Mouse (Mus musculus): ENCODE data around the gene Rnf121. TPM values are rescaled to one million over a fixed set of nuclear protein-coding genes. Genes with fewer than 3 reads are reported as not detected.

The Rnf121 gene
- polyA plus RNA-seq (2014; fragmentation: Nextera tagmentation; extraction: Ambion mirVana): 33.9 and 35.2 TPM in 2 replicates

DNA sequence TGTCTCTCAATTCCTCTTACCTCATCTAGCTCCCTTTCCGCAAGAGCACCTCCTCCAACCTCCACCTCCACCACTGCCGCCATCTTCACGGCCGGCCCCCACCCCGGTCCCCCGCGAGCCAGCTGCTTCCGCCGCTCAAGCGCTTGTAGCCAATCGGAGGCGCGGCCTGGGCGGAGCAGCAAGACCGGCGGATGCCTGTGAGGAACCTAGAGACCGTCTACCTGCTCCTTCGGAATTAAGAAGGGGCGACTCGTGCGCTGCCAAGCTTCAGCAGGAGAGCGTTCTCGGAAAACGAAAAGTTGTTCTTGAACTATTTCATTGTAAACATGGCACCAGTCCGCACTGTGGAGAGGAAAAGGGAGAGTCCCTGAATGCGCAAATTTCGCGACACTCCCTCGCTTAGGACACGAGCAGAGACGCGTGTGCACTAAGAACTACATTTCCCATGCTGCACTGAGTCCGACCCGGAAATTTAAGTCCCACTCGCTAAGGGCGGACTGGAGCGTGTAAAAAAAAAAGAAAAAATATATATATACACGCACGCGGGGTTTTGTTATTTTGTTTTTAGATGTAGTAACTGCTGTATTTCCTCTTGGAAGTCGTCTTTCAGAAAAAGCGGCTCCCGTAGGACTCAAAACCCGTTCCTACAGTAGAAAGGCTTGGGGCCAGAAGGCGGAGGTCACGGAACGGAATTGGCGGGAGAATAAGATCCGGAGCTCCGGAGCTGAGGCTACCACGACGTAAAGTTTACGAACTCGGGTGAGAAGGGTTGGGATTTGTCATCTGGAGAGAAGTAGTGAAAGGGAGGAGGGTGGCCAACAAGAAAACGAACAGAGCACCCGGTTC lies at the start of gene Rnf121, which contains the start of the genes Xndc1 and Xntrpc:
Rnf121 (minus strand) TSS at position 424 of the 846 bp plus-strand sequence.
Xndc1 (plus strand) TSS at position 466 of the 846 bp plus-strand sequence.
Xntrpc (plus strand) TSS at position 668 of the 846 bp plus-strand sequence.
- H3K36me3 ChIP-seq (ENCODE audit: control insufficient read depth, insufficient read depth, low read length): 0 out of 2 replicates have a peak, but pooled peaks cover 3% of the 10 kb centered on the region
- under 1% methylated on average over 56 of the region's 56 CpGs for WGBS
- H3K27ac ChIP-seq (ENCODE audit: low read depth, low read length): peak within 1 kb of the TSS; percentile 73
- peak within 1 kb of the TSS; percentile 68 for H3K4me3 ChIP-seq (ENCODE audit: low read depth, low read length)
- peak within 1 kb of the TSS; percentile 79 for H3K4me2 ChIP-seq (ENCODE audit: low read length)
- peaks cover 17% of the 10 kb centered on the region for H3K4me1 ChIP-seq (ENCODE audit: control insufficient read depth, insufficient read depth, low read length)
- H3K9me3 ChIP-seq (replicated peaks; ENCODE audit: control insufficient read depth, low read length): no peaks in the 10 kb centered on the region
- H3K27me3 ChIP-seq (replicated peaks; ENCODE audit: control insufficient read depth, insufficient read depth, low read length): no peaks in the 10 kb centered on the region
- DNase-seq (ENCODE audit: low spot score) (peak; percentile 97), ATAC-seq (peak; percentile 100)
- H3K9ac ChIP-seq (ENCODE audit: low read length): peak within 1 kb of the TSS; percentile 74

DNA sequence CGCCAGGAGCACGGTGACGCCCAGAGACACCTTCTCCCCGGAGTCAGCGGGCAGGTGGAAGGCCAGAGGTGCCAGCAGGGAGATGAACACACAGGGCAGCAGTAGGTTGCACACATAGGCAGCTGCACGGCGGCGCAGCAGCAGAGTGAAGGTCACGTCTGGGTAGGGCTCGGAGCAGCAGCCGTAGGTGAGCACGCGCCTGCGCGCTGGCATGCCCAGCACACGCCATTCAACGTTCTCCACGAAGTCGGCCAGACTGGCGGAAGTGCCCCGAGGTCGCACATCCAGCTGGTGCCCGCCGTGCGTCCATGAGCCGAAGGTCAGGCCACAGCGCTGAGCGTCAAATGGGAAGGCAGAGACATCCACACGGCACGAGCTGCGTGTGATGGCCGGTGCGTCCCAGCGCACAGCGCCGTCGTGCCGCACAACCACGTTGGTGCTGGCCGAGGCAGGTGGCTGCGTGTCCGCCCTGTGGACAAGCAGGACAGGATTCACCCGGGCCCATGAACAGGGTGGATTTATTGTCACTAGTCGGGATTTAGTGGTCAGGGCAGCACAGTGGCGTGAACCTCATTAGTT lies 48.0 kb upstream of the Rnf121 start:
- ATAC-seq: no peak
- no peak overlapping the region for H3K4me2 ChIP-seq (ENCODE audit: low read length)
- no peak for DNase-seq (ENCODE audit: low spot score)
- no peaks in the 10 kb centered on the region for H3K9me3 ChIP-seq (replicated peaks; ENCODE audit: control insufficient read depth, low read length)
- H3K9ac ChIP-seq (ENCODE audit: low read length): no peak overlapping the region
- no peak overlapping the region for H3K4me3 ChIP-seq (ENCODE audit: low read depth, low read length)
- 87% methylated on average over 45 of the region's 45 CpGs for WGBS
- H3K27me3 ChIP-seq (replicated peaks; ENCODE audit: control insufficient read depth, insufficient read depth, low read length): no peaks in the 10 kb centered on the region
- no peaks in the 10 kb centered on the region for H3K36me3 ChIP-seq (ENCODE audit: control insufficient read depth, insufficient read depth, low read length)
- no peaks in the 10 kb centered on the region for H3K4me1 ChIP-seq (ENCODE audit: control insufficient read depth, insufficient read depth, low read length)
- H3K27ac ChIP-seq (ENCODE audit: low read depth, low read length): no peak overlapping the region

DNA sequence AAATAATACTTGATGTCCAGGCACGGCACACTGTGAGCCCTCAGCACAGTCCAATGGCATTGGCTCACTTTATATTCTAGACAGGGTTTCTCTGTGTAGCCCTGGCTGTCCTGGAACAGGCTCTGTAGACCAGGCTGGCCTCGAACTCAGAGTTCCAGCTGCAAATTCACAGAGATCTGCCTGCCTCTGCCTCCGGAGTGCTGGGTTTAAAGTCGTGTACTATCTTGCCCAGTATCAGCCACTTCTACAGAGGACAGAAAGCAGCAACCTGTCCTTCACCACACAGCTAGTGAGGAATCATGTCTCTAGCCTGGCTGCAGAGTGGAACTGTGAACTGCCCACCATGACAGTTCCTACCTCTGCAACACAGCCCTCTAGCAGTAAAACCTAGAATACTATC lies 44.5 kb upstream of the Rnf121 start:
- Histone ChIP-seq H3K4me2 (ENCODE audit: low read length) (no peak overlapping the region), H3K36me3 (ENCODE audit: control insufficient read depth, insufficient read depth, low read length) (no peaks in the 10 kb centered on the region), H3K9ac (ENCODE audit: low read length) (no peak overlapping the region), H3K4me3 (ENCODE audit: low read depth, low read length) (no peak overlapping the region), H3K27me3 (replicated peaks; ENCODE audit: control insufficient read depth, insufficient read depth, low read length) (no peaks in the 10 kb centered on the region), H3K4me1 (ENCODE audit: control insufficient read depth, insufficient read depth, low read length) (no peaks in the 10 kb centered on the region), H3K27ac (ENCODE audit: low read depth, low read length) (no peak overlapping the region), H3K9me3 (replicated peaks; ENCODE audit: control insufficient read depth, low read length) (no peaks in the 10 kb centered on the region)
- DNase-seq (ENCODE audit: low spot score) (no peak), ATAC-seq (no peak)
- 92% methylated on average over 4 of the region's 4 CpGs for WGBS

DNA sequence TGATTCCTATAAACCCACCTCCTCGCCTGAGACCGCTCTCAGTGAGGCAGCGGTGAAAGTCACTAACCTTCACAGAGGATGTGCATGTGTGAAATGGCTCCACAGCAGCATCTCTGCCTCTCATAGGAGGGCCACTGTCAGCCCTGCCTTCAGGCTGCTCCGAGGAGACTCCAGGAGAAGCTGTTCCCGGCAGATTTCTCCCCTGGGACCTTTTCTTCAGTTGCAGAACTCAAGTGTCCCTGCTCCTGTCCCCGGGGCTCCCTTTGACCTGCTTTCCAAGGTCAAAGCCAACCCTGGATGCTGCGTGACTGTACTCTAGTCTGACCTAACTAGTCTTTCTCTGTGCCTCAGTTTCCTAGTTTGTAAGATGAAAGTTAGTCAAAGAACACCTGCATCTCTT lies 43.9 kb upstream of the Rnf121 start, which contains the start of gene Art5:
Art5 (minus strand) TSS at position 319 of the 400 bp plus-strand sequence.
- Histone ChIP-seq H3K27ac (ENCODE audit: low read depth, low read length) (no peak within 1 kb of the TSS), H3K27me3 (replicated peaks; ENCODE audit: control insufficient read depth, insufficient read depth, low read length) (no peaks in the 10 kb centered on the region), H3K9me3 (replicated peaks; ENCODE audit: control insufficient read depth, low read length) (no peaks in the 10 kb centered on the region), H3K36me3 (ENCODE audit: control insufficient read depth, insufficient read depth, low read length) (no peaks in the 10 kb centered on the region), H3K4me3 (ENCODE audit: low read depth, low read length) (no peak within 1 kb of the TSS), H3K9ac (ENCODE audit: low read length) (no peak within 1 kb of the TSS), H3K4me2 (ENCODE audit: low read length) (no peak within 1 kb of the TSS), H3K4me1 (ENCODE audit: control insufficient read depth, insufficient read depth, low read length) (no peaks in the 10 kb centered on the region)
- DNase-seq (ENCODE audit: low spot score) (no peak), ATAC-seq (no peak)
- 82% methylated on average over 7 of the region's 7 CpGs for WGBS

DNA sequence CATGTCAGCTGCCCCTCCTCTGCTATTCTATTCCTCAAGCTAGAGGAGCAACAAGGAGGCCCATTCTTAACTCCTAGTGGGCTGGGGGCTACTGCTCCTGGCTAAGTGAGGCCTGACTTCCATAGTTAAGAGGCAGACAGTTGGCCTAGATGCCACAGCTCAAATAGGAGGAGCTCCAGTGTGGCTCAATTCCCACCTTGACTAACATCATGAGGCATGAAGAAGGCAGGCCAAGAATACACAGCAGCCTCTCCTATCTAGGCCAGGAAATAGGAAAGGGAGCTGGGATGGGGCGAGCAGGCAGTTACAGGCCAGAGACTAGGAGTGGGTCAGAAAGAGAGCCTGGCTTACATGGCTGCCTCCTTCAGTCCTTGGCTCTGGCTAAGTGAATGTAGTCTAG lies 42.9 kb upstream of the Rnf121 start:
- Histone ChIP-seq H3K9me3 (replicated peaks; ENCODE audit: control insufficient read depth, low read length) (no peaks in the 10 kb centered on the region), H3K27ac (ENCODE audit: low read depth, low read length) (no peak overlapping the region), H3K4me1 (ENCODE audit: control insufficient read depth, insufficient read depth, low read length) (no peaks in the 10 kb centered on the region), H3K9ac (ENCODE audit: low read length) (no peak overlapping the region), H3K4me3 (ENCODE audit: low read depth, low read length) (no peak overlapping the region), H3K4me2 (ENCODE audit: low read length) (no peak overlapping the region), H3K36me3 (ENCODE audit: control insufficient read depth, insufficient read depth, low read length) (no peaks in the 10 kb centered on the region), H3K27me3 (replicated peaks; ENCODE audit: control insufficient read depth, insufficient read depth, low read length) (no peaks in the 10 kb centered on the region)
- WGBS: 86% methylated on average over 1 of the region's 1 CpGs
- ATAC-seq (no peak), DNase-seq (ENCODE audit: low spot score) (no peak)

DNA sequence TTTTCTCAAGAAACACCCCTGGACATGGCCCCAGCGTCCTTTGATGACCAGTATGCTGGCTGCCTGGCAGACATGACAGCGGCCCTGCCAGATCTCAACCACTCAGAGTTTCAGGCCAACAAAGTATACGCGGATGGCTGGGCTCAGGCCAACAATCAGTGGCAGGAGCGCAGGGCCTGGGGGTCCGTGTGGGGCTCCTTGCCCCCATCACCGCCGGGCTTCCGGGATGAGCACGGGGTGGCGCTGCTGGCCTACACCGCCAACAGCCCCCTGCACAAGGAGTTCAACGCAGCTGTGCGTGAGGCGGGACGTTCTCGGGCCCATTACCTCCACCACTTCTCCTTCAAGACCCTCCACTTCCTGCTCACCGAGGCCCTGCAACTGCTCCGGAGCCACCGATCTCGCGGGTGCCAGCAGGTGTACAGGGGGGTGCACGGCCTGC lies 41.5 kb upstream of the Rnf121 start:
- WGBS: 26% methylated on average over 23 of the region's 23 CpGs
- Histone ChIP-seq H3K9ac (ENCODE audit: low read length) (0 out of 2 replicates have a peak overlapping the region, but pooled peaks have one; percentile 41), H3K36me3 (ENCODE audit: control insufficient read depth, insufficient read depth, low read length) (no peaks in the 10 kb centered on the region), H3K9me3 (replicated peaks; ENCODE audit: control insufficient read depth, low read length) (no peaks in the 10 kb centered on the region), H3K4me1 (ENCODE audit: control insufficient read depth, insufficient read depth, low read length) (no peaks in the 10 kb centered on the region), H3K27ac (ENCODE audit: low read depth, low read length) (no peak overlapping the region), H3K4me3 (ENCODE audit: low read depth, low read length) (peak overlapping the region; percentile 16; the same call in 1 of the 2 replicates), H3K27me3 (replicated peaks; ENCODE audit: control insufficient read depth, insufficient read depth, low read length) (no peaks in the 10 kb centered on the region), H3K4me2 (ENCODE audit: low read length) (peak overlapping the region; percentile 45)
- ATAC-seq (0 out of 2 replicates have a peak, but pooled peaks have one; percentile 37), DNase-seq (ENCODE audit: low spot score) (peak; percentile 17)

DNA sequence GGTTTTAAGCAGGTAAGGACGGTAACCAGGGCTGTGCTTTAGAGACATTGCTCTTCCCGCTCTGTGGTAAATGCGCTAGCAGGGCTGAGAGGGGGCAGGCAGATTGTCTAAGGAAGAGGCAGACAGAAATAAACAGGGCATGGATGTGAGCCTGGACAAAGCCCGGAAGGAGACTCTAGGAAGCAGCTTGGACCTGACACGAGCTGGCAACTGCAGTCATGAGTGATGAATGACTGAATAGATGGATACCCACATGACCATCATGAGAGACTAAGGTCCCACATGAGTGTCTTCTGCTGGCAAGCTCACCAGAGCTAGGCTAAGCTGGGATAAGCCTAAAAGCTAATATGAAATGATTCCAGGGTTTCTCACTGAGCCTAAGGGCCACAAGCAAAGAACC lies 38.9 kb upstream of the Rnf121 start:
- ATAC-seq: no peak
- 78% methylated on average over 5 of the region's 5 CpGs for WGBS

DNA sequence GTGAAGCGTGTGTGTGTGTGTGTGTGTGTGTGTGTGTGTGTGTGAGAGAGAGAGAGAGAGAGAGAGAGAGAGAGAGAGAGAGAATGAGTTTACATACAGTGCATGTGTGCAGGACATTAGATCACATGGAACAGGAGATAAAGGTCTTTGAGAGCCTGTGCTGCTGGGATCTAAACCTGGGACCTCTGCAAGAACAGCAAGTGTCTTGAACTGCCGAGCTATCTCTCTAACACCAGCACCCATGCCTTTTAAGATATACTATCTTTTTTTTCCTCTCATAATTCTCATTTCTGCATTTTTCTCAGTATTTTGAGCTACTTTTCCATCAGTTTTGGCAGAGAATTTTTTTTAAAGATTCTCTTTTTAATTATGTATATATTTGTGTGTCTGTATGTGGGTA lies 38.3 kb upstream of the Rnf121 start:
- ATAC-seq (no peak), DNase-seq (ENCODE audit: low spot score) (no peak)
- no peaks in the 10 kb centered on the region for H3K27me3 ChIP-seq (replicated peaks; ENCODE audit: control insufficient read depth, insufficient read depth, low read length)
- no peak overlapping the region for H3K27ac ChIP-seq (ENCODE audit: low read depth, low read length)
- H3K36me3 ChIP-seq (ENCODE audit: control insufficient read depth, insufficient read depth, low read length): no peaks in the 10 kb centered on the region
- WGBS: 89% methylated on average over 2 of the region's 2 CpGs
- H3K4me1 ChIP-seq (ENCODE audit: control insufficient read depth, insufficient read depth, low read length): peaks cover 7% of the 10 kb centered on the region; the same call in 1 of the 2 replicates
- H3K4me2 ChIP-seq (ENCODE audit: low read length): no peak overlapping the region
- H3K4me3 ChIP-seq (ENCODE audit: low read depth, low read length): no peak overlapping the region
- H3K9ac ChIP-seq (ENCODE audit: low read length): no peak overlapping the region
- H3K9me3 ChIP-seq (replicated peaks; ENCODE audit: control insufficient read depth, low read length): no peaks in the 10 kb centered on the region

More for the DNA sequence above, 38.9 kb upstream of the Rnf121 start:
- Histone ChIP-seq H3K4me1 (ENCODE audit: control insufficient read depth, insufficient read depth, low read length) (peaks cover 7% of the 10 kb centered on the region; the same call in 1 of the 2 replicates), H3K9ac (ENCODE audit: low read length) (no peak overlapping the region), H3K4me3 (ENCODE audit: low read depth, low read length) (no peak overlapping the region), H3K4me2 (ENCODE audit: low read length) (no peak overlapping the region), H3K27me3 (replicated peaks; ENCODE audit: control insufficient read depth, insufficient read depth, low read length) (no peaks in the 10 kb centered on the region), H3K9me3 (replicated peaks; ENCODE audit: control insufficient read depth, low read length) (no peaks in the 10 kb centered on the region), H3K36me3 (ENCODE audit: control insufficient read depth, insufficient read depth, low read length) (no peaks in the 10 kb centered on the region), H3K27ac (ENCODE audit: low read depth, low read length) (no peak overlapping the region)
- no peak for DNase-seq (ENCODE audit: low spot score)

All from forebrain, embryonic 14.5 days (tissue).